Mouse (Mus musculus) small intestine, adult 2 months (tissue): Measurements from ENCODE around the gene Lrp1.

Source experiments
- CTCF ChIP-seq: fragments of 200-500 bp; IDR thresholded peaks from 2 replicates; pipeline ENCODE4 v1.5.1; 2012; ENCODE audit warnings: low read depth, mild to moderate bottlenecking, control low read depth, inconsistent platforms, low read length, moderate library complexity, mixed read lengths; ENCODE audit not compliant: insufficient replicate concordance, insufficient read length; ENCODE audit errors: extremely low read depth
- POLR2A ChIP-seq: fragments of 200-500 bp; IDR thresholded peaks from 2 replicates; pipeline ENCODE4 v1.6.1; 2012; ENCODE audit warnings: low read depth, mild to moderate bottlenecking, control low read depth, inconsistent platforms, low read length, moderate library complexity

- no peak for TF ChIP-seq POLR2A
- TF ChIP-seq CTCF = no peak
These were observed 59.8 kb downstream of the Lrp1 start for GRCm38 (mm10) chr10:127561145-127561544.
